Mouse (Mus musculus): Measurements from ENCODE around the gene Hspb7. TPM values are rescaled to one million over a fixed set of nuclear protein-coding genes. Genes with fewer than 3 reads are reported as not detected.

Gene Hspb7
- not detected for polyA plus RNA-seq (2014; fragmentation: Illumina TruSeq; extraction: RNeasy Lipid Tissue Mini Kit (QIAGEN cat#74804); ENCODE audit: low read depth, low replicate concordance)

DNA sequence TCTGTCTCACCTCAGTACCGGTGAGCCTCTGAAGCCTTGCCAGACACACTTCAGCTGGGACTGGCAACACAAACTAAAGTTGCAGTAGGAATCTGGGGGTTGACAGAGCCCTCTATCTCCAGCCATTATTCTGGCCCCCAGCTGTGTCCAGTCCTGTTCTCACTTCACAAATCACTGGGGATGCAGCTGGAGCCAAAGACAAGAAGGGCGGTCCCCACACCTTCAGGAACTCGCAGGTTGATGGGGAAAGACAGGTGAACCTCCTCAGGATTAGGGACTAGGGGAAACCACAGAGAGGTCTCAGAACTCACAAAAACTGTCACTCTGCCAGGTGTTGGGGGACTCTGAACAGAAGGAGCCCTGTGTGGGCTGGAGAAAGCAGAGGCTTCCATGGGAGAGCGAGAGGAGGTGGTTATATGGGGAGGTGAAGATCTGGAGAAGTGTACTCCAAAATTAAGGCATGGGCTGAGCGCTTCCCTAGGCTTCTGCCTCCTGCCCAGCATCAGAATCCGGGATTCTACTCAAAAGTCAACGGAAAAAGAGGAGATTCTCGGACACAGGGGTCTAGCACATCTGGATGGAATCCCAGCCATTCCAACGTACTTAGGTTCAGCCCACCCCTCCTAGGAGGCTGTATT, at the start of gene Hspb7:
Gene Hspb7 (plus strand): TSS at position 588 of the 638 bp plus-strand sequence.

DNA sequence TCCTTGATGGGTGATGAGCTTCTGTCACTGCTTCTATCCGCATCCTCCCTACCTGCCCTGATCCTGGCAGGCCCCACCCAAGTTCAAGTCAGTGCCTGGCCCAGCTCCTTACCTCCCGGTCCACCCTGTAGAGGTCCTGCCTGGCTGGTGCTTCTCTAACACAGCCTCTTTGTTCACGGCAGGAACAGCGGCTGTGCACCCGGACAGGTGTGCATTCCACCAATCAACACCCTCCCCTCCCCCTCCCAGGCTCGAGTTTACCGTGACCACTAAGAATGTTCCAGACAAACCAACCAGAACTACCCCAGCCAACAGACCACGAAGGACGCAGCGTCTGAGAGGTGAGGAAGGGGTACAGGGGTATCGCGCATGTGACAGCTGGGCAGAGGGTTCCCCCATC, 22.0 kb upstream of the Hspb7 start, which contains the start of gene Clcnka:
Gene Clcnka (minus strand): TSS at position 180 of the 400 bp plus-strand sequence.

DNA sequence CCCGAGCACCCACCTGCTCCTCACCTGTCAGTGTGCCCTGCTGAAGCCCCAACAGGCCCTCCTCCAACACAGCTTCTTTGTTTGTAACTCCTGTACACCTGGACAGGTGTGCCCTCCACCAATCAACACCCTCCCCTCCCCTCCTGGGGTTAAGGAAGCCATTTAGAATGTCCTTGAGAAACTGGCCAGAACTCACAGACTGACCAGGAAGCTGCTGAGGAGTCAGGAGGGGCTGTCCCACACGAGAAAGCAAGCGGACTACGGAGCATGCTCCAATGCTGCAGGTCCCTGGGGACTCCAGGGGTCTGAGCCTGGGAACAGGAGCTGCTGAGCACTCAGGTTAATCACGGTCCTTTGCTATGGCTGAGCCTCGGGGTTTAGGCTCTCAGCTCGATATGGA, 4.7 kb upstream of the Hspb7 start, which contains the start of gene Clcnkb:
Gene Clcnkb (minus strand): TSS at position 91 of the 400 bp plus-strand sequence.

DNA sequence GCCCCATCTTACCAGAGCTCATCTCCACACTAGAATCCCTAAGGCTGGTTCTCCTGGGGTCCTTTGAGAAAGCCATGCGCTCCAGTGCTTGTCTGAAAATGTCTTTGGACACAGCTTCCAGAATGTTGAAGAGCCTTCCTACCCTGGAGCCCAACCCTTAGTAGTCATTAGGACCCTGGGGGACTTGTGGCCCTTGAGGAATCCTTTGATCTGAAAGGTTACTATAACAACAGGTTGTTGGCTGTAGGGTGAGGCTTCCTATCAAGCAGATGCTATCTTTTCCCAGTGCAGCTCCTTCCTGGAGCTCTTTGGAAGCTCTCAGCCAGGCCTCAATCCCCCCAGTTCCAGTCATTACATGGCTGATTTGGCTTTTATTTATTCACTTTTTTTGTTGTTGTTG, 15.4 kb downstream of the Hspb7 start, which contains the start of gene Srarp:
Gene Srarp (minus strand): TSS at position 132 of the 400 bp plus-strand sequence.

DNA sequence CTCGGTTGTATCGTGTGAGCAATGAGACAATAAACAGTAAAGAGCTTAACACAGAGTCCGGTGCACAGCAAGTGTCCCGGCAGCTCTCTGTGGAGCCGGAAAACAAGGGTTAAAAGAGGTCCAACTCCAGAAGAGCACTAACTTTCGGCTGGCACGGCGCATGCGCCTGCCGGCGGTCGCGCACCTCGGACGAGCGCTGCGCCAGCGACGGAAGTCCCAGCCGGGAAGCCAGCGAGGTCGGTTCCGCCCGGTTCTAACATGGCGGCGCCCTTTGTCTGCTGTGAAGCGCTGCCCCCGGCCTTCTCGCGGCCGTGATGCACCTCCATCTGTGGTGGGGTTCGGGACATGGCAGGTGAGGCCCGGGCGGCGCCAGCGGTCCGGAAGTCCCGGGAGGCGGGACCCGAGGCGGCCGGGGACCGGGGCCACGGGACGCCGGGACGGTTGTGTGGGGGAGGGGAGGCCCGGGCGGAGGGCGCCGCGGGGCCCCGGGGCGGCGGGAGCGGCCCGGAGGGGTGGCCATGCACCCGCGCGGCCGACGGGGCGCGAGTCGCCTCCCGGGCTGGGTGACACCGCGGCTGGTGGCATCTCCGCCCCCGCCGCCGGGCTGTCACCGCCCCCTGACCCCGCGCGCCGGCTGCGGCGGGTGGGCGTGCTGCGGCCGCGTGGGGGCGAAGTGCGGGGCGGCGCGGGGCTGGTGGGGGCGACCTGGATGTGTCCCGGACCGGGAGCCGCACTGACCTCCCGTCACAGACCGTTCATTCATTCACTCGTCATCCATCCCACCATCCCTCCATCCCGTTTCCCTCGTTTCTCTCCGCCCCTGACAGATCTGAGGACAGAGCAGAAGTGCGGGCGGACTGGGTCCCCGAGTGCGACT, 24.1 kb downstream of the Hspb7 start, which contains the start of gene Zbtb17:
Gene Zbtb17 (plus strand): TSS at position 204 of the 877 bp plus-strand sequence.

Other genes starting within 250 kb of the Hspb7 start
- not detected for gene Rsg1, start 206.8 kb upstream of the Hspb7 start, polyA plus RNA-seq (2014; fragmentation: Illumina TruSeq; extraction: RNeasy Lipid Tissue Mini Kit (QIAGEN cat#74804); ENCODE audit: low read depth, low replicate concordance)
- 4.2 TPM for gene Arhgef19, start 181.3 kb upstream of the Hspb7 start, polyA plus RNA-seq (2014; fragmentation: Illumina TruSeq; extraction: RNeasy Lipid Tissue Mini Kit (QIAGEN cat#74804); ENCODE audit: low read depth, low replicate concordance)
- 0.74 TPM for gene Epha2, start 119.5 kb upstream of the Hspb7 start, polyA plus RNA-seq (2014; fragmentation: Illumina TruSeq; extraction: RNeasy Lipid Tissue Mini Kit (QIAGEN cat#74804); ENCODE audit: low read depth, low replicate concordance)
- gene Fam131c, start 52.6 kb upstream of the Hspb7 start, polyA plus RNA-seq (2014; fragmentation: Illumina TruSeq; extraction: RNeasy Lipid Tissue Mini Kit (QIAGEN cat#74804); ENCODE audit: low read depth, low replicate concordance): not detected
- gene Clcnka, start 22.1 kb upstream of the Hspb7 start, polyA plus RNA-seq (2014; fragmentation: Illumina TruSeq; extraction: RNeasy Lipid Tissue Mini Kit (QIAGEN cat#74804); ENCODE audit: low read depth, low replicate concordance): not detected
- gene Clcnkb, start 4.8 kb upstream of the Hspb7 start, polyA plus RNA-seq (2014; fragmentation: Illumina TruSeq; extraction: RNeasy Lipid Tissue Mini Kit (QIAGEN cat#74804); ENCODE audit: low read depth, low replicate concordance): not detected
- not detected for gene Srarp, start 15.3 kb downstream of the Hspb7 start, polyA plus RNA-seq (2014; fragmentation: Illumina TruSeq; extraction: RNeasy Lipid Tissue Mini Kit (QIAGEN cat#74804); ENCODE audit: low read depth, low replicate concordance)
- gene Zbtb17, start 23.9 kb downstream of the Hspb7 start, polyA plus RNA-seq (2014; fragmentation: Illumina TruSeq; extraction: RNeasy Lipid Tissue Mini Kit (QIAGEN cat#74804); ENCODE audit: low read depth, low replicate concordance): 0.37 TPM
- gene Spen, start 117.8 kb downstream of the Hspb7 start, polyA plus RNA-seq (2014; fragmentation: Illumina TruSeq; extraction: RNeasy Lipid Tissue Mini Kit (QIAGEN cat#74804); ENCODE audit: low read depth, low replicate concordance): 1.6 TPM
- gene Fblim1, start 185.3 kb downstream of the Hspb7 start, polyA plus RNA-seq (2014; fragmentation: Illumina TruSeq; extraction: RNeasy Lipid Tissue Mini Kit (QIAGEN cat#74804); ENCODE audit: low read depth, low replicate concordance): 0.48 TPM
- gene Tmem82, start 197.9 kb downstream of the Hspb7 start, polyA plus RNA-seq (2014; fragmentation: Illumina TruSeq; extraction: RNeasy Lipid Tissue Mini Kit (QIAGEN cat#74804); ENCODE audit: low read depth, low replicate concordance): 1.1 TPM
- 0.42 TPM for gene Slc25a34, start 203.0 kb downstream of the Hspb7 start, polyA plus RNA-seq (2014; fragmentation: Illumina TruSeq; extraction: RNeasy Lipid Tissue Mini Kit (QIAGEN cat#74804); ENCODE audit: low read depth, low replicate concordance)
- 0.69 TPM for gene Plekhm2, start 244.1 kb downstream of the Hspb7 start, polyA plus RNA-seq (2014; fragmentation: Illumina TruSeq; extraction: RNeasy Lipid Tissue Mini Kit (QIAGEN cat#74804); ENCODE audit: low read depth, low replicate concordance)

Data from liver, adult 10 weeks (tissue).